Mouse (Mus musculus): Measurements from ENCODE around the gene Tenm4.

Tenm4 gene

GRCm38 (mm10) chr7:96826672-96827071, 655.6 kb downstream of the Tenm4 start:
- no peak for DNase-seq

- no peak for DNase-seq
Observed at GRCm38 (mm10) chr7:96832551-96832950, 661.5 kb downstream of the Tenm4 start.

DNA sequence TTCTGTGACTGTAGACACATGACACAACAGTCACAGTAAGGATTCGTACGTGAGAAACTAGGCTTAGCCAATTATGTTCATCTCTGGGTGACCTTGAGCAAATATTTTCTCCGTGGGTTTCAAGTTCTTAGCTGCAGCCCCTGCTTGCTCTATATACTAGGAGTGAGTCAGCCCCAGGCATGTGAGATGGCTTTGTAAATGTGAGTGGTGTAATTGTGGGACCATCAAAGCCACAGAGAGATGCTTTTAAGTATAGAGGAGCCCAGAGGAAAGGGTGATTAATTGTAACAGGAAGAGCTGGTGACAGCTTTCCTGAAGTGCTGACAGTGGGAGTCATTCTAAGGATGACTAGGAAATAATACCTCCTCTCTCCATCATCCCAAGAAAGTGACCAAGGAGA, 662.0 kb downstream of the Tenm4 start:
- no peak for DNase-seq

DNA sequence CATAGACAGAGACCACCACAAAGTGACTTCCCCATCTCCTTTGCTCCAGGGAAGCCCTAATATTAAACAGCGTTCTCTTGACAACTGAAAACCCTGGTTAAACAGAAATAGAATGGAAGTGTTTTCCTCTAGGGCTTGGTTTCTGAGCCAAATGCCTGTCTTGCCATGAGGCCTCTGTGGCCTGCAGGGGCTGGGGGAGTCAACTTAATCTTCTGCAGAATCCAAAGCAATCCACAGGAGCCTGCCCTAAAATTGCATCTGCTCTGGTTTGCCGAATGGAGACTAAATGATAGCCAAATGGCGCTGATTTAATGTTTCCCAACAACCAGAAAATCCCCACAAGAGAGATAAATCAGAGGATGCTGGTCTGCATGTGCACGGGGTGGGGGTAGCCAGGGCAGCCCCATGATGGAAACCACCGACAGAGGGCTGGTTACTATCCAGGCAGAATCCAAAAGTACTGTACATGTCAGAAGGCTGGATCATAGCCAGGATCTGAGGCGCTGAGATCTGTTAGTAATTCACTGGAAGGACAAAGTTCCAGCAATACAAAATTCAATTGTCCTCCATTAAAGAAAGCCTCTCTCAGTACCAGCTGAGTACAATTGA, 663.7 kb downstream of the Tenm4 start:
- DNase-seq: peak; percentile 33

GRCm38 (mm10) chr7:96835313-96835712, 664.3 kb downstream of the Tenm4 start:
- no peak for DNase-seq

DNA sequence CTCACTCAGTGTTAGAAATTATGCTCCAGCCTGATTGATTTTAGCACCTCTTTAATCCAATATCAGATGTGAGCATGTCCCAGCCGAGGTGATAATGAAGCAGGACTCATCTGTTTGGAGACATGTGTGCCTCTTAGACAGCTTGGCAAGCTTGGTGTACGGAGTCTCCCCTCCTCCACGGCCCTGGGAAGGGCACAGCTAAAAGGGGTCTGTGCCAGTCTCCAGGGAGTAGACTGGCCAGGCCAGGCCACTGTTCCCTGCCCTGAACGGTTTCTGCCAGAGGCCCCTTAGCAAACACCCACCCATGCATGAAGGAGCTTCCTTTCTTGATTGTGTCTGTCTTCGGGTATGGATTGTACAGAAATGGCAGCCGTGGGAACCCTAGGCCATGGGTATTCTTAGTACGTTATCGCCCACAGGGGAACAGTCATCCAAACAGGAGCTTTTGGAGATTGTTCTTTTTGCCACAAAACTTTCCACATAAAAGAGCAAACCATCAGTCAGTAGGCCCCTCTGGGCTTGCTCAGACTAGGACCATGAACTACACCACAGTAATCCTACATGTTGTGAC, 667.3 kb downstream of the Tenm4 start:
- no peak for DNase-seq

DNA sequence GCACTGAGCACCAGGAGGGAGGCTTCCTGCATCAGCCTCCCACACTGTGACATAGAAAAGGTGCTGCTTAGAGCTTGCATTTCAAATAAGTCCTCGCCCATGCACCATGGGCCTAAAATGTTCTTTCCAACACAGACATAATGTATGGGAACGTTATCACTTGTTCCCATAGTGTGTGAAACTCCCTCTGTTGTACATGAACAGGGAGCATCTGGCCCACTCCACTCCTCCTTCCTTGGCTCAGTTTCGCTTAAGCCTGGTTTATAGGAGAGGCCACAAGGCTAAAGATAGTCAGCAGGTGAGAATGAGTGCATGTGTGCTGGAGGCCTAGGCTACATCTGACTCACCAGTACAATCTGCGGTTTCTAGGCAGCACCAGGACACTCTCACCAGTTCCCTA, 667.9 kb downstream of the Tenm4 start:
- no peak for DNase-seq

- no peak for DNase-seq
Observed at GRCm38 (mm10) chr7:96839586-96839985, 668.5 kb downstream of the Tenm4 start.

DNA sequence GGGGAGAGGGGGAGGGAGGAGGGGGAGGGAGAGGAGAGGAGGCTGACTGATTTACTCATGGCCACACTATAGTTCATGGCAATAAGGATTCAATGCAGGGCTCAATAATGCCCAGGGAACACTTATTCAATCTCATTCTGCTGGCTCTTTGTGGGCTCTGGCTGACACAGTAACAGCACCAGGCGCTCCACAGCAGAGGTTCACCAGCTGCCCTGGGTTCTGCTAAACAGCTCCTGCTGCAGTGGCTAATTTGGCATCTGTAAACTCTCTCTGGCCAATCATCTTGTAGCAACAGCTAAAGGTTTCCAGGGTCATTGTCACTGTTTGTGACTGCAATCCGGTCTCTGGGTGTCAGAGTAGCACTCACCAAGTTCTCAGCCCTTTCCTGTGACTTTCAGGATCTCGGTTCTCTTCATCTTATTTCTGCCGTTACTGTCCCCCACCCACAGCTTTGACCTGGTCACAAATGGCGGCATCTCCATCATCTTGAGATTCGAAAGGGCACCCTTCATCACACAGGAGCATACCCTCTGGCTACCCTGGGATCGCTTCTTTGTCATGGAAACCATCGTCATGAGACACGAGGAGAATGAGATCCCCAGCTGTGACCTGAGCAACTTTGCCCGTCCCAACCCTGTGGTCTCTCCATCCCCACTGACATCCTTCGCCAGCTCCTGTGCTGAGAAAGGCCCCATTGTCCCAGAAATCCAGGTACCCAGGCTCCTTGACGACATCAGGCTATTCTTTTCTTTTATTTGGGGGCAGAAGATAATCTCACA, 671.6 kb downstream of the Tenm4 start:
- DNase-seq: no peak

GRCm38 (mm10) chr7:96844104-96844894, 673.3 kb downstream of the Tenm4 start:
- no peak for DNase-seq

GRCm38 (mm10) chr7:96852781-96853180, 681.7 kb downstream of the Tenm4 start:
- no peak for DNase-seq

- no peak for DNase-seq
Observed at GRCm38 (mm10) chr7:96855867-96856406, 684.9 kb downstream of the Tenm4 start.

DNA sequence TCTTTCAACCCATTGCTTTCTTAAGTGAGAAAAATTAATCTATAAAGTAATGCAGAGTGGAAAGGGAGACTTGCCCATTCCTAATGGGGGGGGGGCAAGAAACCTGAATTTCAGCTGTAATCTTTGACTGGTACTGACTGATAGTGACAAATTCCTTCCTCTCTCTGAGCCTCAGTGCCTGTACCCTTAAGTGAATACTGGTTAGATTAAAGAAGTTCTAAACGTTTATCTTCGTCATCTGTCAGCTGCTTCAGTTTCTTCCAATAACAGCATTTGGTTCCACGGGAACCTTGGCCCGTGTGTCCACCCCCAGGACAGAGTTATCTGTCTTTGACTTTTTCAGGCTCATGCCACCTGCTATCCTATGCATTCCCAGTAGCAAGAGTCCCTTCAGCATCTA, 685.5 kb downstream of the Tenm4 start:
- DNase-seq: no peak

GRCm38 (mm10) chr7:96859077-96859476, 688.0 kb downstream of the Tenm4 start:
- no peak for DNase-seq

- no peak for DNase-seq
Observed at GRCm38 (mm10) chr7:96859684-96860083, 688.6 kb downstream of the Tenm4 start.

GRCm38 (mm10) chr7:96860650-96861049, 689.6 kb downstream of the Tenm4 start:
- no peak for DNase-seq

DNA sequence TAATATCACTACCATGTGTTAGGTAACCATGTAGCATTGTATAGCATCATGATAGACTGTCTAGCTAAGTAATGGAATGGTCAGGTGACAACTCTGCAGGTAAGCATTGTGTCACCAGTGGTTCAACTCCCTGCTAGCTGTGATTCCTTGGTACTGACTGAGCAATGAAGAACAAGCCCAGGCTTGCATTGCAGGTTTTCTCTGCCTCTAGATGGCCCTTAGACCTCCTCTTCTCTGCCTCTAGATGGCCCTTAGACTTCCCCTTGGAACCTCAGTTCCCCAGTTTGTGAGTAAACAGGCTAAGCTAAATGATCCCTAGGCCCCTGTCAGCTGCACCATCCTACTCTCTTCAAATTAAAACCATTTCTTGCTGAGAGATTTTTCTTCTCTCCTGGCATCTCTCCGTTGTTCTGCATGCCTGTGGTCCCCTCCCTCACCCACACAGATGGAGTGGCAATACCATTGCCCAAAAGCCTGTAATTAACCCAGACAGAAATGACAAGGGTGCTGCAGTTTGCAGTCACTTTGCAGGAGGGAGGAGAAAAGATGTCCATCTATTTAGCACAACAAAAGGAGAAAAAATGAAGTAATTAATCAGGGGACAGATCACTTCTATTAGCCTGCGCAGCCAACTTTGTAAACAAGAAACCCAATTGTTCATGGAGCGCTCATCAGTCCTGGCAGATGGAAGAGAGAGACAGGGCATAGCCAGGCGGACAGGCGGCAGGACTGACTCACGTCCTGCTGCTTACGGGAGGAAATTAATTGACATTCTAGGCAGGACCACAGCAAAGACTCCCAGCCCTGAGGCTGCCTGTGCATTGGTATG, 694.1 kb downstream of the Tenm4 start:
- DNase-seq: no peak

DNA sequence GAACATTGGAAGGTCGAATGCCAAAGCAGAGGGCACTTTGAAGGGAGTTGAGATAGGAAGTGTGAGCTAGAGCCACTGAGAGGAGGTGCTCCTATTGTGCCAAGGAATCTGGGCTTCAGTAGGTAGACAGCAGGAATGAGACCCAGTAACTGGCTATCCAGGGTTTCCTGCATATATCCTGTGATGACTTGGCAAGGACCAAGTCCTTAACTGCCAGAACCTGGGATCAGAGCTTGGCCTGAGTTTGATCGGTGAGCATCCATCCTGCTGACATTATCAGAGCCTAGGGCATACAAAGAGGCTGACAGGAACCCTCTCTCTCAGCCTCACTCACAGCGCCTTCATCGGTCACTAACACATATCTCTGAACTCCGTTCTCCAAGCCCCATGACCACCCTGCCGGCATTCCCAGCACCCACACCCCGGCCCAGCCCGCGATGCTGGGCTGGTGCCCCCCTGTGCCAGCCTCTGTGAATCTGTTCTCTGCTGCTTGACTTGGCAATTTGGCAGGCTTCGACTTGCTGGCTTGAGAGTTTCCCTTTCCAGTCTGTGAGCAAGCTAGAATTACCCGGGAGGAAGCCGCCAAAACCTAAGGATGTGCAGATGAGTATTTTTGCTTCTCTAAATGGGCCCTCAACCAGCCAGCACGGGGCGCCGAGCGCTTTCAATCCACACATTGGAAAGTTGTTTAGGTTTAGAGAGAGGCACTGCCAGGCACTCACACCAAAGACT, 698.2 kb downstream of the Tenm4 start:
- peak; percentile 50 for DNase-seq

- no peak for DNase-seq
Observed at GRCm38 (mm10) chr7:96870473-96870872, 699.4 kb downstream of the Tenm4 start.

GRCm38 (mm10) chr7:96871031-96871430, 700.0 kb downstream of the Tenm4 start:
- DNase-seq: no peak

GRCm38 (mm10) chr7:96878511-96879276, 707.6 kb downstream of the Tenm4 start:
- no peak for DNase-seq

Data from right cerebral cortex, postnatal 14 days (tissue).